Mouse (Mus musculus) intestine, embryonic 15.5 days (tissue): ENCODE results near the gene Clec2g. TPM values are rescaled to one million over a fixed set of nuclear protein-coding genes. Genes with fewer than 3 reads are reported as not detected.
"Not testable (repeated sequence)": the region's sequence is repeated elsewhere in the genome, so short reads cannot be mapped to it uniquely, and the experiment has no call there.

Experiments used
- ATAC-seq: fragments of 200-750 bp; cut with Nextera tagmentation; 2 replicates; pipeline ENCODE4 v1.8.0; 2017; ENCODE audit warnings: moderate TSS enrichment, moderate library complexity
- H3K27ac ChIP-seq: fragments of 300-500 bp; sonication (generic); 2 replicates; pipeline ENCODE4 v1.5.1; 2015; ENCODE audit warnings: mild to moderate bottlenecking, inconsistent platforms
- H3K27me3 ChIP-seq: fragments of 300-500 bp; sonication (generic); replicated peaks from 2 replicates; pipeline ENCODE4 v1.6.1; 2015; ENCODE audit warnings: inconsistent platforms
- H3K36me3 ChIP-seq: fragments of 300-500 bp; sonication (generic); 2 replicates; pipeline ENCODE4 v1.6.1; 2015; ENCODE audit warnings: inconsistent platforms
- H3K4me1 ChIP-seq: fragments of 300-500 bp; sonication (generic); replicated peaks from 2 replicates; pipeline ENCODE4 v1.6.1; 2015; ENCODE audit warnings: inconsistent platforms
- H3K4me2 ChIP-seq: fragments of 300-500 bp; sonication (generic); replicated peaks from 2 replicates; pipeline ENCODE4 v1.6.1; 2015; ENCODE audit warnings: mild to moderate bottlenecking, inconsistent platforms
- H3K4me3 ChIP-seq: fragments of 300-500 bp; sonication (generic); replicated peaks from 2 replicates; pipeline ENCODE4 v1.5.1; 2015; ENCODE audit warnings: inconsistent platforms
- H3K9ac ChIP-seq: fragments of 300-500 bp; sonication (generic); 2 replicates; pipeline ENCODE4 v1.6.1; 2015; ENCODE audit warnings: inconsistent platforms
- H3K9me3 ChIP-seq: fragments of 300-500 bp; sonication (generic); 2 replicates; pipeline ENCODE4 v1.6.1; 2016; ENCODE audit warnings: inconsistent platforms
- WGBS: fragments of 180-500 bp; shearing (Covaris S2); methylation state at CpG from one replicate; pipeline ENCODE4 v1.1.7; 2015; 5-methylcytosine and 5-hydroxymethylcytosine counted together
- polyA plus RNA-seq: library from polyadenylated mRNA; unstranded; fragments of >200 nt; fragmentation: Nextera tagmentation; extraction: Ambion mirVana; gene quantifications from 2 replicates; pipeline ENCODE4 v1.2.1, GENCODE M21; 2015

The Clec2g gene
- not detected in 2 replicates for polyA plus RNA-seq

DNA sequence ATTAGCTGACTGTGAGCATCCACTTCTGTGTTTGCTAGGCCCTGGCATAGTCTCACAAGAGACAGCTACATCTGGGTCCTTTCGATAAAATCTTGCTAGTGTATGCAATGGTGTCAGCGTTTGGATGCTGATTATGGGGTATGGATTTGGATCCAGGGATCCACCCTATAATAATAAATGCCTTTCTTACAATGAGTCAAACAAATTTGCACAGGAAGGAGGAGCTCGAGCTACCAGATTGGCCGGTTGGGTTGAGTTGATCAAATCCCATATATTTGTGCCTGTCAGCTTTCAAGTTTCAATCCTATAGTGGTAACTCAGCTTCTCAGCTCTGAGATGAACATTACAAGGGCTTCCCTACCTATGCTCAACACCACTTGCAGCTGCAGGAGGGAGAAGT, at the start of gene Clec2g:
Gene Clec2g, plus strand, starts transcription at position 301 of the 400 bp plus-strand sequence.
- H3K9me3 ChIP-seq, H3K9ac ChIP-seq, H3K4me3 ChIP-seq, H3K27me3 ChIP-seq, H3K4me2 ChIP-seq, H3K36me3 ChIP-seq, H3K27ac ChIP-seq, ATAC-seq, H3K4me1 ChIP-seq: not testable (repeated sequence)
- WGBS, result 94% methylated on average over 4 of the region's 4 CpGs

DNA sequence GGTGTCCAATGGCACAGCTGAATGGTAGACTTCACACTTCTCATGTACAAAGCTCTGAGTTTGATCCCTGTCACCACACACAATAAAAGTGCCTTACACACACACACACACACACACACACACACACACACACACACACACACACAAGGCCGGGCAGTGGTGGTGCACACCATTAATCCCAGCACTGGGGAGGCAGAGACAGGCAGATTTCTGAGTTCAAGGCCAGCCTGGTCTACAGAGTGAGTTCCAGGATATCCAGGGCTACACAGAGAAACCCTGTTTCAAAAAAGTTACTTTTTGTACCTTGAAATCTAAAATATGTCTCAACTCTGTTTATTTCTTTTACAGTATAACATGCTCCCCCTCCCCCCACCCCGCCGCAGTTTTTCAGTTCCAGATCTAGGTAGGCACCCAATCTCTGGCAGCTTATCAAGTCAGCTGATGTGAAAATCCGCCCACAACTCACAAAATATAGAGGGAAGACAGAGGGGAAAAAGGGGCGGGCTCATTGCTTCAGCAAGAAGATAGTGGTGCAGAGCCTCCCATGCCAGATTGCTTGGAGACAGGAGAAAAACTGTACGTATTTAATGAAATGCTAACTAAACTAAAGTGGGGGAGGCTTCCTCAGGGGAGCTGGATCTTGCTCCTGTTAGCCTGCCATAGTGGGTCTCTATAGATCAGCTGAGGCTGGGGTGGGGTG, 46.9 kb upstream of the Clec2g start, which contains the start of gene Clec2i:
Gene Clec2i, plus strand, starts transcription at position 498 of the 700 bp plus-strand sequence.
- H3K4me3 ChIP-seq, ATAC-seq, H3K27ac ChIP-seq: not testable (repeated sequence)

DNA sequence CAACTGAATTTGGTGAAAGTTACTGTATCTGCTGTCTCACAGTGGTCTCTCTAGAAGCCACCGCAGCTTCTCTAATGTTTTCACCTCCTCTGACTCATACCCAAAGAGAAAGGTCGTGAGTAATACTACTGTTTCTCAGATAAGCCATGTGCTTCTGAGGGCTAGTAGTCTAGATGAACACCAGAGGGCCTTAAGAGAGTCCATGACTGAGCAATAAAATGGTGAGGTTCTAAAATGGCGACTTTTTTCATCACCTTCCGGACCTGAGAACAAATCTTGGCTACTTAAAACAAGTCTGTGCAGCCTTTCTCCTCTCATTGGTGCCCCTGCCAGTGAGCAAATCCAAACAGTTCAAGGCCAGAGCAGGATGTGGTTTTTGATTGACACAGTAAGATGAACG, 45.3 kb upstream of the Clec2g start:
- no peak overlapping the region for H3K27ac ChIP-seq

More for the DNA sequence above, 46.9 kb upstream of the Clec2g start, which contains the start of gene Clec2i:
- H3K4me2 ChIP-seq, H3K4me1 ChIP-seq, H3K9ac ChIP-seq, H3K36me3 ChIP-seq, H3K9me3 ChIP-seq, H3K27me3 ChIP-seq: not testable (repeated sequence)
- WGBS, result 83% methylated on average over 6 of the region's 6 CpGs

DNA sequence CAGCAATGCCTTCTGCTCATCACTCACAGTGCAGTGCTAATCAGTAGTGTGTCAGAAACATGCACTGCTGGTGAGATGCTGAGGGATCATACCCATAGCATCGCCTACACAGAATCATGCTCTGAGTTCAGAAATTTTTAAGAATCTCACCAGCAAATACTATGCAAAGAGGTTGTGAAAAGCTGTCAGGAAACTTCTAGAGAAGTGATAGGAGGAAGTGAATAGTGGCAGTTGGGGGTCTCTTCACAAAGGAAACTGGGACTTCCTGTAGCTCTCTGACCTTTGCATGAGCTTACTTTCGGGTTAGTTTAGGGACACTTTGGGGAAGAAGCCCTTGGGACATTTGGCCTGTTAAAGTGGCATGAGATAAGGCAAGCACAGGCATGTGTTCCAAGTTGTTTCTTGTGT, 43.2 kb upstream of the Clec2g start, which contains the start of gene BC035044:
Gene BC035044, minus strand, starts transcription at position 179 of the 408 bp plus-strand sequence.
- Histone ChIP-seq H3K27ac (no peak within 1 kb of the TSS), H3K36me3 (no peaks in the 10 kb centered on the region), H3K9ac (no peak within 1 kb of the TSS), H3K4me1 (no peaks in the 10 kb centered on the region), H3K27me3 (no peaks in the 10 kb centered on the region), H3K4me3 (no peak within 1 kb of the TSS), H3K4me2 (no peak within 1 kb of the TSS), H3K9me3 (no peaks in the 10 kb centered on the region)
- 78% methylated on average over 2 of the region's 2 CpGs for WGBS
- no peak for ATAC-seq

More for the DNA sequence above, 45.3 kb upstream of the Clec2g start:
- no peak overlapping the region for H3K9ac ChIP-seq
- no peaks in the 10 kb centered on the region for H3K9me3 ChIP-seq
- H3K4me1 ChIP-seq, result no peaks in the 10 kb centered on the region
- H3K27me3 ChIP-seq, result no peaks in the 10 kb centered on the region
- H3K4me3 ChIP-seq, result no peak overlapping the region
- ATAC-seq, result no peak
- 75% methylated on average over 5 of the region's 5 CpGs for WGBS
- H3K36me3 ChIP-seq, result no peaks in the 10 kb centered on the region
- H3K4me2 ChIP-seq, result no peak overlapping the region

DNA sequence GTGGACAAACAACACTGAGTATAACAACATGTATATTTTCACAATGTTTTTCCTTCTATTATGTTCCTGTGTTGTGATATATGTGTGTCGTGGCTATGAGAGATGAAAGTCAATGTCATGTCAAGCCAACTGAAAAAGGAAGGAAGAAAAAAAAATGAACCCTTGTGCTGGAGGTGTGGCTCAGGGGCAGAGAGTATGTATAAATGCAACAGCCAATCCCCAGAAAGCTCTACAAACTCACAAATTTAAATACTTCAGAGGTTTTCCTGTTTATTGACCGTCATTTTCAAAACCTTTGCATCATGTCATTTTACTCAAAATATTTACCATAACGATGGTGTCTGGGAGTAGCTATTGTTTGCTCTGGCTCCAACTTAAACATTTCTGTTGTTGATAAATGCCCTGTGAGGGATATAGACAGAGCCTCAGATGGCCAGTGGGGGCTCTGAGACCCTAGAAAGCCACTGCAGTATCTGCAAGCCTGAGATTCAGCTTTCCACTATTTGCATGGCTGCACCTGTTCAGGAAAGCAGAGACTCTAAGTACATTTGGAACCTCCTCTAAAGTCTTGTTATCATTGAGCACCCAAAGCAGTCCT, 38.7 kb upstream of the Clec2g start:
- Histone ChIP-seq H3K27ac (no peak overlapping the region), H3K36me3 (no peaks in the 10 kb centered on the region), H3K9me3 (no peaks in the 10 kb centered on the region), H3K27me3 (no peaks in the 10 kb centered on the region), H3K4me3 (no peak overlapping the region), H3K4me2 (no peak overlapping the region), H3K9ac (no peak overlapping the region), H3K4me1 (no peaks in the 10 kb centered on the region)
- no peak for ATAC-seq
- 62% methylated on average over 3 of the region's 3 CpGs for WGBS

DNA sequence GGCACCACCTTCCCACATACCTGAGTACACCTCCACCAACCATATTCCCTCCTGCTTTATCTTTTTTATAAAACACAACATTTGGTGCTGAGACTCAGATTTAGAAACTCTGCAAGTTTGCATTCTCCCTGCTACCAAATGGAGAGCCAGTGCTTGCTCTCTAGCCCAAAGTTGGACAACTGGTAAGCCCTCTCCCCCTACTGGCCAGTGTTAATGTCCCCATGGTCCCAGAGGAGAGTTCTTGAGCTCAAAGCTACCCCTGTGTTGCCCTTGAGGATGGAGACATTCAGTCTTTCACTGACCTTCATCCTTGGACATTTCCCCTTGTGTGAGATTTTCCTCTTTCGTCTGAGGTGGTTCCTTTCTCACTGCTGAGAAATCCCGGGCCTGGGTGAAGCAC, 34.1 kb upstream of the Clec2g start:
- no peak overlapping the region for H3K4me2 ChIP-seq
- H3K9ac ChIP-seq, result no peak overlapping the region
- WGBS, result 79% methylated on average over 2 of the region's 2 CpGs
- H3K36me3 ChIP-seq, result no peaks in the 10 kb centered on the region
- H3K9me3 ChIP-seq, result no peaks in the 10 kb centered on the region
- H3K4me3 ChIP-seq, result no peak overlapping the region
- no peak for ATAC-seq
- H3K27me3 ChIP-seq, result no peaks in the 10 kb centered on the region
- no peak overlapping the region for H3K27ac ChIP-seq
- H3K4me1 ChIP-seq, result no peaks in the 10 kb centered on the region

DNA sequence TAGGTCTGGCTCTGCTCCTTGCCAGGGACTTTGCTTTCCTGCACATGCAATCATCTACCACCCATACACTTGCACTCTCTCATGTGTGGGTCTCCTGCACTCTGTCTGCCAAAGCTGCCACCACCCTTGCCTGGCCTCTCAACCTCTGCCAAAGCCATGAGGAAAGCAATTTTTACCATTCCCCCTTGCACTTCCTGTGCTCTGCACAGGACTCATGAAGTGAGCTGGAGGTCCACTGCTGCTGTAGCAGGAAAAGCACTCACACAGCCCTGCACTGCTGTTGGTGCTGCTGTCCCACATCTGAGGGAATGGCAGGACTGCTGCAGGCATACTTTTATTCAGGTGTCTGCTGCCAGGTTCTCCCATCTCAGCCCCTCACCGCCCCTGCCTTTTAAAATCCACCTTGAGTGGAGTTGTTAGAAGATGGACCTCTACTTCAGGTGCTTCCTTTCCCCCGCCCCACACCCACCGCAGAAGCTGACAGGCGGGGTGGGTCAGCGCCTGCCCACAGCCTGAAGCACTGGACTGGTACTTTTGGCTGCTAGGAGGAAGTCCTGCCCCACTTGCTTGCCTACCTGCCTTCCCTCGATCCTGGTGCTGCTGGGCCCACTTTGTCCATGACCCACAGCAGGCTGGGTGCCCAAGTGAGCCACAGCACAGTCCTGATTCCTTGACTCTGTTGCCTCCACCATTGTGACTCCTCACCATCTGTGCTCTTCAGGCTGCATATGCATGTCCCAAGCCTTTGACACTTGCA, 33.2 kb upstream of the Clec2g start:
- H3K9me3 ChIP-seq, result not testable (repeated sequence)

DNA sequence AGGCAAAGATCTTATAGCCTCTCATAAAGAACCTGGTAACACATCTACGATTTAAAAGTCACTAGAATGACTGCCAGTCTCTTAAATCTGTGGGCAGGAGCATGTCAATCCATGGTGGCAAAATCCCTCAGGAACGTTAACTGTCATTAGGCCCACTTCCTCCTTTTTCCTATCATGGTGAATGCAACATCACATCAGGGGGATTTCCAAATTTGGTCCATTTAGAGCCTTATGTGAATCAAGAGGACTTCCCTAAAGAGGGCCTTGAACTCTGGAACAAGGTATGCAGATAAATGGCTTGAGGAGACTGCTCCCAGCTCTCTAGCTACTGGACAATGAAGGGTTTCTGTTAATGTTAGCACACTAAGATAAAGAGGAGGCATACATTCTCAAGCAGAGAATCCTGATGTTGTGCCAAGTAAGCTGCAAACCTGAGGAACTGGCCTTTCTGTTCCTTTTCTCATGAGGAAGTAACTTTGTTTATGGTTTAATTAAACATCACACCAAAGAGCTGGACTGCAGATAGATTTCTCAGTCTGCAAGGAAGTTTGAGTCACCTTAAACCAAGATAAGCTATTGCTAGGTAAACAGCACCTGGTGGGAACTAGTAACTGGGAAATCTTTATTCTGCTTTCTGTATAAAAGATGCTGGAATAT, 20.5 kb upstream of the Clec2g start:
- no peak overlapping the region for H3K4me2 ChIP-seq
- H3K9ac ChIP-seq, result no peak overlapping the region
- 0 out of 2 replicates have a peak, but pooled peaks have one; percentile 51 for ATAC-seq
- H3K4me1 ChIP-seq, result no peaks in the 10 kb centered on the region
- H3K27ac ChIP-seq, result no peak overlapping the region
- 78% methylated on average over 2 of the region's 2 CpGs for WGBS
- H3K4me3 ChIP-seq, result no peak overlapping the region
- H3K36me3 ChIP-seq, result no peaks in the 10 kb centered on the region
- no peaks in the 10 kb centered on the region for H3K27me3 ChIP-seq
- H3K9me3 ChIP-seq, result no peaks in the 10 kb centered on the region

More for the DNA sequence above, 33.2 kb upstream of the Clec2g start:
- not testable (repeated sequence) for H3K27ac ChIP-seq, H3K4me2 ChIP-seq, H3K36me3 ChIP-seq, ATAC-seq, H3K4me1 ChIP-seq, H3K9ac ChIP-seq, H3K27me3 ChIP-seq, H3K4me3 ChIP-seq
- WGBS, result 88% methylated on average over 6 of the region's 6 CpGs

DNA sequence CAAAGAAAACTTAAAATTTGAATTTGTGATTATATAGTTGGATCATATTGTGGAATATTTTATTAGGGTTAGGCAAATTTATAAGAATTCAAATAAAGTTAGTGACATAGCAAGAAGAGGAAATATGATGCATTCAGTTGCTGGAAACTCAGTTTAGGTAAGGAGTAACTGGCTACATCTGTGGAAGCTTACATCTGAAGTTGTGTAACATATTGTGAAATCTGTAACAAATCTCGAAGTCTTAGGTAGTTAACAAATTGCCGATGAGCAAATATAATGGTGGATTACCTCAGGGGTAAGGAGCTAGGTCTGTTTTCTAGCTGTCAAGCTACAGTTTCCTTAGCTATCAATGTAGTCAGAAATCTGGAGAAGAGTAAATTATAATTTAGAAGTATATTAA, 16.9 kb upstream of the Clec2g start:
- Histone ChIP-seq H3K9ac (no peak overlapping the region), H3K9me3 (no peaks in the 10 kb centered on the region), H3K4me3 (no peak overlapping the region), H3K27me3 (no peaks in the 10 kb centered on the region), H3K36me3 (no peaks in the 10 kb centered on the region), H3K27ac (no peak overlapping the region), H3K4me2 (no peak overlapping the region), H3K4me1 (no peaks in the 10 kb centered on the region)
- ATAC-seq, result no peak
- WGBS, result 77% methylated on average over 2 of the region's 2 CpGs

DNA sequence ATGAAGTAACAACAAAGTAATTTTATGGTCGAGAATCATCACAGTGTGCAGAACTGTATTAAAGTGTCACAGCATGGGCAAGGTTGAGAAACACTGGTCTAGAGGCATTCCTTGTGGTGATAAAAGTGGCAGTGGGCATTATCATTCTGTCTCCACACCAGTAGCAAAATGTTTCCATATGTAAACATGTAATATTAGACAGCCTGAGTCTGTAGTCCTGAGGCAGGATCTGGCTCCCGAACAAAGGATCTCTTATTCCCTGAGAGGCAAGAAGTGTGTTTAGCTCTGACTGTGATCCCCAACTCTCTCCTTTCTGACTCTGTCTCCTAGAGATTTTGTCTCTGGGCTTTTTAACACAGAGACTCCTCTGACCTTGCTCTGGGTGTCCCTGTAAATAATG, 1.1 kb upstream of the Clec2g start:
- no peak overlapping the region for H3K4me2 ChIP-seq
- WGBS, result 48% methylated on average over 2 of the region's 2 CpGs
- H3K36me3 ChIP-seq, result no peaks in the 10 kb centered on the region
- no peaks in the 10 kb centered on the region for H3K9me3 ChIP-seq
- ATAC-seq, result no peak
- H3K9ac ChIP-seq, result no peak overlapping the region
- H3K27ac ChIP-seq, result no peak overlapping the region
- H3K4me3 ChIP-seq, result no peak overlapping the region
- H3K4me1 ChIP-seq, result no peaks in the 10 kb centered on the region
- no peaks in the 10 kb centered on the region for H3K27me3 ChIP-seq

DNA sequence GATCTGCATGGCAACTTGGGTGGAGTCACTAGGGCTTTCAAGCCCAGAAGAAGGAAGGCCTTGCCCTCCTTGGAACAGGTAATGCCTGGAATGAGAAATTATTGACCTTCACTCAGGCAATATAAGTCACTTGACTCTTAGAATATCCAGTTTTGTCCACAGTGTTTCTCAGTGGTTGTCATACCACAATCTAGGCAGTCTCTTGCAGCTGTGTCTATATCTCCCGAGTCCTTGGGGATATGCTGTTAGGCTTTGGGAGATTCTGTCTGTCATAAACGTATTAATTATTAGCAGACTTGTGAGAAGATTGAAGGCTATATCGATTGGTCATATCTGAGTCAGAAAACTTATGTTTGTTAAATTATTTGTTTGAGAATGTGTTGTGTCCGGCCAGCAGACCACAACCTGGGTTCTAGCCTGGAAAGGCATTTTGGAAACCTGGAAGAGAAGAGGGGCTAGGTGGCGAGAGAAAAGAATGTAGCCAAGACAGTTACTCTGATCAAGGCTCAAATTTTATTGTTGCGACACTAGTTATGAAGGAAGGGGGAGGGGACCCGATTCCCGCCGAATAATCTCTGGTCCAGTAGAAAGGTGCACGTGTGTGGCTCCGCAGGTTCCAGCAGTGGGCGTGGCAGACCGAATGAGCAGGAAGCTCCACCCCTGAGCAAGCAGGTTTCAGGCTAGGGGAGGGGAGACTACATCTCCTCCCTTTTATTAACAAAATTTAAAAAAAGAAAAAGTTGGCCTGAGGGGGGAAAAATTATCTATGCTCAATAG, 1.9 kb downstream of the Clec2g start:
- WGBS, result 80% methylated on average over 4 of the region's 13 CpGs
- not testable (repeated sequence) for H3K27me3 ChIP-seq, H3K9ac ChIP-seq, H3K27ac ChIP-seq, H3K4me3 ChIP-seq, H3K36me3 ChIP-seq, H3K4me1 ChIP-seq, H3K9me3 ChIP-seq, H3K4me2 ChIP-seq
- peak; percentile 85 for ATAC-seq
